Mouse (Mus musculus) heart, postnatal 0 days (tissue): ENCODE measurements around the gene Adcyap1r1. TPM values are rescaled to one million over a fixed set of nuclear protein-coding genes. Genes with fewer than 3 reads are reported as not detected.

ENCODE experiments used
- ATAC-seq: fragments of 200-750 bp; cut with Nextera tagmentation; 2 replicates; pipeline ENCODE4 v1.8.0; 2017; ENCODE audit warnings: low read depth, moderate number of reproducible peaks, moderate library complexity; ENCODE audit not compliant: insufficient read depth
- DNase-seq: peaks from one replicate; pipeline ENCODE4 v3.0.0-alpha.2; 2016; ENCODE audit warnings: low spot score
- H3K27ac ChIP-seq: fragments of 300-500 bp; sonication (generic); 2 replicates; pipeline ENCODE4 v1.5.1; 2014; ENCODE audit warnings: low read depth, mild to moderate bottlenecking
- H3K27me3 ChIP-seq: fragments of 300-500 bp; sonication (generic); 2 replicates; pipeline ENCODE4 v1.6.1; 2014; ENCODE audit warnings: low read length, mixed read lengths; ENCODE audit not compliant: control insufficient read depth, insufficient read depth
- H3K36me3 ChIP-seq: fragments of 300-500 bp; sonication (generic); replicated peaks from 2 replicates; pipeline ENCODE4 v1.6.1; 2014; ENCODE audit warnings: low read length, mixed read lengths; ENCODE audit not compliant: control insufficient read depth, insufficient read depth
- H3K4me1 ChIP-seq: fragments of 300-500 bp; sonication (generic); 2 replicates; pipeline ENCODE4 v1.6.1; 2014; ENCODE audit warnings: antibody characterized with exemption; ENCODE audit not compliant: control insufficient read depth, insufficient read depth
- H3K4me2 ChIP-seq: fragments of 300-500 bp; sonication (generic); 2 replicates; pipeline ENCODE4 v1.6.1; 2014; ENCODE audit warnings: low read depth, mild to moderate bottlenecking, low read length, moderate library complexity
- H3K4me3 ChIP-seq: fragments of 300-500 bp; sonication (generic); 2 replicates; pipeline ENCODE4 v1.5.1; 2014; ENCODE audit warnings: low read depth, low read length
- H3K9ac ChIP-seq: fragments of 300-500 bp; sonication (generic); replicated peaks from 2 replicates; pipeline ENCODE4 v1.6.1; 2014; ENCODE audit warnings: low read depth, low read length, mixed read lengths
- H3K9me3 ChIP-seq: fragments of 300-500 bp; sonication (generic); replicated peaks from 2 replicates; pipeline ENCODE4 v1.6.1; 2016; ENCODE audit warnings: low read length; ENCODE audit not compliant: control insufficient read depth
- CTCF ChIP-seq: IDR thresholded peaks from 2 replicates; pipeline ENCODE4 v1.5.1; 2016; ENCODE audit warnings: antibody characterized with exemption, control low read depth, low read depth
- EP300 ChIP-seq: IDR thresholded peaks from 2 replicates; pipeline ENCODE4 v1.6.1; 2016; ENCODE audit warnings: antibody characterized with exemption, low read depth
- WGBS: fragments of 180-500 bp; shearing (Covaris S2); extraction: QIAGEN DNeasy Blood & Tissue Kit; methylation state at CpG from one replicate; pipeline ENCODE4 v1.1.7; 2014; 5-methylcytosine and 5-hydroxymethylcytosine counted together
- polyA plus RNA-seq: library from polyadenylated mRNA; unstranded; fragments of >200 nt; fragmentation: Nextera tagmentation; extraction: Ambion mirVana; gene quantifications from 2 replicates; pipeline ENCODE4 v1.2.1, GENCODE M21; 2015
- total RNA-seq: library from RNA; depleted of rRNA; stranded (reverse); fragments of >200 nt; gene quantifications from 2 replicates; pipeline ENCODE4 v1.2.3, GENCODE M21; 2014; ENCODE audit warnings: low replicate concordance

Gene Adcyap1r1
- total and polyA plus RNA-seq, 2 experiments from 2014 or later = 1.1 to 4.2 TPM

- DNase-seq (no peak), ATAC-seq (no peak)
- WGBS = 63% methylated on average over 7 of the region's 7 CpGs
- Histone ChIP-seq H3K9ac (no peak overlapping the region), H3K4me2 (no peak overlapping the region), H3K36me3 (no peaks in the 10 kb centered on the region), H3K9me3 (no peaks in the 10 kb centered on the region), H3K27me3 (no peaks in the 10 kb centered on the region), H3K27ac (no peak overlapping the region), H3K4me3 (no peak overlapping the region), H3K4me1 (no peaks in the 10 kb centered on the region)
- TF ChIP-seq EP300 (no peak), CTCF (no peak)
Measured at GRCm38 (mm10) chr6:55483360-55483759, 31.6 kb downstream of the Adcyap1r1 start.

- no peaks in the 10 kb centered on the region for H3K4me1 ChIP-seq
- WGBS = 42% methylated on average over 4 of the region's 4 CpGs
- no peak for ATAC-seq
Measured at GRCm38 (mm10) chr6:55484224-55484623, 32.4 kb downstream of the Adcyap1r1 start.

GRCm38 (mm10) chr6:55485216-55485615 lies 33.4 kb downstream of the Adcyap1r1 start:
- DNase-seq = no peak
- no peaks in the 10 kb centered on the region for H3K9me3 ChIP-seq
- ATAC-seq = no peak
- H3K9ac ChIP-seq = no peak overlapping the region
- no peaks in the 10 kb centered on the region for H3K4me1 ChIP-seq
- no peaks in the 10 kb centered on the region for H3K36me3 ChIP-seq
- 70% methylated on average over 4 of the region's 4 CpGs for WGBS
- H3K4me2 ChIP-seq = no peak overlapping the region
- no peaks in the 10 kb centered on the region for H3K27me3 ChIP-seq
- TF ChIP-seq CTCF (no peak), EP300 (no peak)
- H3K27ac ChIP-seq = no peak overlapping the region
- H3K4me3 ChIP-seq = no peak overlapping the region

More at GRCm38 (mm10) chr6:55484224-55484623, 32.4 kb downstream of the Adcyap1r1 start:
- Histone ChIP-seq H3K36me3 (no peaks in the 10 kb centered on the region), H3K27ac (no peak overlapping the region), H3K9me3 (no peaks in the 10 kb centered on the region), H3K9ac (no peak overlapping the region), H3K27me3 (no peaks in the 10 kb centered on the region), H3K4me3 (no peak overlapping the region), H3K4me2 (no peak overlapping the region)
- TF ChIP-seq EP300 = no peak
- no peak for TF ChIP-seq CTCF
- no peak for DNase-seq

GRCm38 (mm10) chr6:55487726-55488125 lies 35.9 kb downstream of the Adcyap1r1 start:
- Histone ChIP-seq H3K27me3 (no peaks in the 10 kb centered on the region), H3K4me3 (no peak overlapping the region), H3K4me2 (no peak overlapping the region), H3K27ac (no peak overlapping the region), H3K9ac (no peak overlapping the region), H3K36me3 (no peaks in the 10 kb centered on the region), H3K9me3 (no peaks in the 10 kb centered on the region), H3K4me1 (no peaks in the 10 kb centered on the region)
- DNase-seq (peak; percentile 9), ATAC-seq (no peak)
- 41% methylated on average over 6 of the region's 6 CpGs for WGBS
- TF ChIP-seq EP300 = no peak
- no peak for TF ChIP-seq CTCF

GRCm38 (mm10) chr6:55496201-55496600 lies 44.4 kb downstream of the Adcyap1r1 start:
- H3K4me1 ChIP-seq = no peaks in the 10 kb centered on the region
- no peaks in the 10 kb centered on the region for H3K9me3 ChIP-seq
- H3K4me3 ChIP-seq = no peak overlapping the region
- ATAC-seq (no peak), DNase-seq (no peak)
- H3K27me3 ChIP-seq = peaks cover 4% of the 10 kb centered on the region; the same call in 1 of the 2 replicates
- H3K9ac ChIP-seq = no peak overlapping the region
- H3K27ac ChIP-seq = no peak overlapping the region
- no peak overlapping the region for H3K4me2 ChIP-seq
- no peak for TF ChIP-seq EP300
- TF ChIP-seq CTCF = no peak
- 93% methylated on average over 4 of the region's 4 CpGs for WGBS
- no peaks in the 10 kb centered on the region for H3K36me3 ChIP-seq

GRCm38 (mm10) chr6:55498753-55499152 lies 47.0 kb downstream of the Adcyap1r1 start:
- Histone ChIP-seq H3K36me3 (no peaks in the 10 kb centered on the region), H3K27me3 (peaks cover 4% of the 10 kb centered on the region; the same call in 1 of the 2 replicates), H3K27ac (no peak overlapping the region), H3K4me2 (no peak overlapping the region), H3K9ac (no peak overlapping the region), H3K4me1 (no peaks in the 10 kb centered on the region), H3K4me3 (no peak overlapping the region), H3K9me3 (no peaks in the 10 kb centered on the region)
- ATAC-seq (no peak), DNase-seq (no peak)
- TF ChIP-seq CTCF (no peak), EP300 (no peak)
